Mouse (Mus musculus): ENCODE measurements at regions not wholly inside any gene's neighbourhood (a gene's known extent, or its start where the extent isn't known, plus 50 kb on each side); places are given as distances from the start of the nearest gene placed in this dataset.

- Histone ChIP-seq H3K9ac (ENCODE audit: low read depth, low read length) (no peak overlapping the region), H3K36me3 (ENCODE audit: control insufficient read depth, insufficient read depth, low read length) (no peaks in the 10 kb centered on the region), H3K79me2 (replicated peaks; ENCODE audit: control insufficient read depth, insufficient read depth, low read length) (no peaks in the 10 kb centered on the region), H3K27me3 (ENCODE audit: control insufficient read depth, insufficient read depth, low read length) (no peaks in the 10 kb centered on the region), H3K27ac (no peak overlapping the region), H3K4me3 (no peak overlapping the region), H3K4me1 (ENCODE audit: control insufficient read depth, insufficient read depth, low read length) (peaks cover 1% of the 10 kb centered on the region; the same call in 1 of the 2 replicates)
- DNase-seq, result no peak
- 80% methylated on average over 15 of the region's 15 CpGs for WGBS
- no peak for TF ChIP-seq POLR2A (IDR thresholded peaks at IDR 0.05; ENCODE audit: insufficient read depth, low read depth, low read length)
- intact Hi-C loops (cut with DNase I), result no loop called here
Measured at GRCm38 (mm10) chr13:111986681-111987080, 177.9 kb upstream of the Map3k1 start.

GRCm38 (mm10) chr13:111987420-111987819 is 178.6 kb upstream of the Map3k1 start:
- 89% methylated on average over 3 of the region's 3 CpGs for WGBS
- Histone ChIP-seq H3K36me3 (ENCODE audit: control insufficient read depth, insufficient read depth, low read length) (no peaks in the 10 kb centered on the region), H3K27ac (no peak overlapping the region), H3K9ac (ENCODE audit: low read depth, low read length) (no peak overlapping the region), H3K4me3 (no peak overlapping the region), H3K27me3 (ENCODE audit: control insufficient read depth, insufficient read depth, low read length) (no peaks in the 10 kb centered on the region), H3K79me2 (replicated peaks; ENCODE audit: control insufficient read depth, insufficient read depth, low read length) (no peaks in the 10 kb centered on the region), H3K4me1 (ENCODE audit: control insufficient read depth, insufficient read depth, low read length) (peaks cover 1% of the 10 kb centered on the region; the same call in 1 of the 2 replicates)
- DNase-seq, result no peak
- intact Hi-C loops (cut with DNase I), result no loop called here
- TF ChIP-seq CTCF (IDR thresholded peaks at IDR 0.05), result no peak
- no peak for TF ChIP-seq POLR2A (IDR thresholded peaks at IDR 0.05; ENCODE audit: insufficient read depth, low read depth, low read length)
- no peak for TF ChIP-seq EP300 (IDR thresholded peaks at IDR 0.05; ENCODE audit: insufficient read depth, low read depth, low read length)

GRCm38 (mm10) chr13:111990913-111991534 is 182.2 kb upstream of the Map3k1 start:
- Histone ChIP-seq H3K9ac (ENCODE audit: low read depth, low read length) (no peak overlapping the region), H3K79me2 (replicated peaks; ENCODE audit: control insufficient read depth, insufficient read depth, low read length) (no peaks in the 10 kb centered on the region), H3K36me3 (ENCODE audit: control insufficient read depth, insufficient read depth, low read length) (no peaks in the 10 kb centered on the region), H3K4me1 (ENCODE audit: control insufficient read depth, insufficient read depth, low read length) (no peaks in the 10 kb centered on the region), H3K27ac (no peak overlapping the region), H3K27me3 (ENCODE audit: control insufficient read depth, insufficient read depth, low read length) (no peaks in the 10 kb centered on the region), H3K4me3 (no peak overlapping the region)
- TF ChIP-seq POLR2A (IDR thresholded peaks at IDR 0.05; ENCODE audit: insufficient read depth, low read depth, low read length), result no peak
- no peak for TF ChIP-seq CTCF (IDR thresholded peaks at IDR 0.05)
- no peak for TF ChIP-seq EP300 (IDR thresholded peaks at IDR 0.05; ENCODE audit: insufficient read depth, low read depth, low read length)
- intact Hi-C loops (cut with DNase I), result no loop called here
- DNase-seq, result no peak
- WGBS, result 40% methylated on average over 11 of the region's 11 CpGs

- no peaks in the 10 kb centered on the region for H3K79me2 ChIP-seq (replicated peaks; ENCODE audit: control insufficient read depth, insufficient read depth, low read length)
- DNase-seq, result no peak
- H3K27ac ChIP-seq, result no peak overlapping the region
- no peaks in the 10 kb centered on the region for H3K27me3 ChIP-seq (ENCODE audit: control insufficient read depth, insufficient read depth, low read length)
- TF ChIP-seq POLR2A (IDR thresholded peaks at IDR 0.05; ENCODE audit: insufficient read depth, low read depth, low read length) (no peak), EP300 (IDR thresholded peaks at IDR 0.05; ENCODE audit: insufficient read depth, low read depth, low read length) (no peak), CTCF (IDR thresholded peaks at IDR 0.05) (no peak)
- H3K9ac ChIP-seq (ENCODE audit: low read depth, low read length), result no peak overlapping the region
- intact Hi-C loops (cut with DNase I), result no loop called here
- no peak overlapping the region for H3K4me3 ChIP-seq
- no peaks in the 10 kb centered on the region for H3K36me3 ChIP-seq (ENCODE audit: control insufficient read depth, insufficient read depth, low read length)
- peaks cover 4% of the 10 kb centered on the region; the same call in 1 of the 2 replicates for H3K4me1 ChIP-seq (ENCODE audit: control insufficient read depth, insufficient read depth, low read length)
- WGBS, result 91% methylated on average over 9 of the region's 9 CpGs
Measured at GRCm38 (mm10) chr13:111992075-111992847, 183.5 kb upstream of the Map3k1 start.

DNA sequence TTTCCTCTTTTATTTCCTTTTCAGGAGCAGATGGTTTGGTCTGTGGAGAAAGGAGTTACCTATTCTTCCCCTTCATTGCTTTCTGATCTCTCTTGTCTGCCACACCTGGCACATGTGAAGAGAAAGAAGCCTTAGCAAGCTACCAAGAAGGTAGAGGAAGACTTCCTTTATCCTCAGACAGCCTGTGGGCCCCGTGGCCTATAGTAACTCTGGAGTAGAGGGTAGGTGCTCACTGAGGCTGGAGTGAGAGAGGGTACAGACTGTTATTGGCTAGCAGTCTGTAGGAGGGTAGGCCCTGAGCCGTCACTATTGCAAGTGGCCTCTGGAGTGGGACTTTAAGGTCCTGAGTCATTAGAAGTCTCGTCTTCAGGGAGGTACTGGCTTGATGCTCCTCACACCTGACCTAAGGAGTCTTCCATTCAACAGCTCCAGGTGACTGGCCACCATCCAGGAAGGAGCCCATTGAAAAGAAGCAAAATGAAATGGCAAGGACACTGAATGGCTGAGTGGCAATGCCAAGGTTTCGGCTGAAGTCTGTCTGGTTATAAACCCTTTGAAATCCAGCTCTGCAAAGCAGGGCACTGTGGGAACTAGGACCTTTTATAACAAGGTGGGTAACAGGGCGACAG is 186.2 kb upstream of the Map3k1 start:
- Histone ChIP-seq H3K9ac (ENCODE audit: low read depth, low read length) (no peak overlapping the region), H3K4me3 (no peak overlapping the region), H3K4me1 (ENCODE audit: control insufficient read depth, insufficient read depth, low read length) (peaks cover 4% of the 10 kb centered on the region; the same call in 1 of the 2 replicates), H3K79me2 (replicated peaks; ENCODE audit: control insufficient read depth, insufficient read depth, low read length) (no peaks in the 10 kb centered on the region), H3K27me3 (ENCODE audit: control insufficient read depth, insufficient read depth, low read length) (no peaks in the 10 kb centered on the region), H3K36me3 (ENCODE audit: control insufficient read depth, insufficient read depth, low read length) (no peaks in the 10 kb centered on the region), H3K27ac (no peak overlapping the region)
- intact Hi-C loops (cut with DNase I), result loop anchor here (5.0 kb wide), 1 partner anchor 33 kb away; no protein-coding TSS in a partner anchor
- TF ChIP-seq CTCF (IDR thresholded peaks at IDR 0.05) (no peak), EP300 (IDR thresholded peaks at IDR 0.05; ENCODE audit: insufficient read depth, low read depth, low read length) (no peak), POLR2A (IDR thresholded peaks at IDR 0.05; ENCODE audit: insufficient read depth, low read depth, low read length) (no peak)
- no peak for DNase-seq
- WGBS, result 90% methylated on average over 5 of the region's 5 CpGs

Measured in heart, adult 2 months (tissue).